Mouse (Mus musculus) cerebellum, adult 2 months (tissue): ENCODE data around the gene Tmem169.

ENCODE experiments used
- CTCF ChIP-seq: fragments of 200-500 bp; IDR thresholded peaks from 2 replicates; pipeline ENCODE4 v1.5.1; 2011; ENCODE audit warnings: low read depth, mild to moderate bottlenecking, control low read depth, low read length, moderate library complexity, borderline replicate concordance; ENCODE audit not compliant: insufficient read depth
- POLR2A ChIP-seq: fragments of 200-500 bp; IDR thresholded peaks from 2 replicates; pipeline ENCODE4 v1.6.1; 2011; ENCODE audit warnings: low read length, control low read depth, borderline replicate concordance; ENCODE audit not compliant: insufficient read depth

DNA sequence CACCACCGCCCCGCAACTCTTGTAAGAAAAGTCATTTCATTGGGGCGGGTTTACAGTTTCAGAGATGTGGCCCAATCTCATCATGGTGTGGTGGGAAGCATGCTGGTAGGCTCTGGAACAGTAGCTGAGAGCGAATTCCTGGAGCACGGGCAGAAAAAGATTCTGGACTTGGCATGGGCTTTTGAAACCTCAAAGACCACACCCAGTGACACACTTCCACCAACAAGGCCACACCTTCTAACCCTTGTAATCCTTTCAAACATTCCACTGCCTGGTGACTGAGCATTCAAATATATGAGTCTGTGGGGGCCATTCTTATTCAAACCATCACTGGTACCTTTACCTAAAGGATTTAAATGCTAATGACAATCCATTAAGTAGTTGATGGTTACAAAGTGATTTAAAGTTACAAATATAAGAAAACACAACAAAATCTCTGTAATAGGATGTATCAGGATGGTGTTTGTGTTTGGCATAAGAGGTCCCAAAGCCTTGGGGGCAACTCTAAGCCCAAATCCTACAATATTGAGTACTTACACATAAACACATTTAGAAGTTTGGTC lies 41.5 kb upstream of the Tmem169 start:
- no peak for TF ChIP-seq CTCF
- no peak for TF ChIP-seq POLR2A
